30 mouse cellular contexts compared by ENCODE assay signal in the genomic region with DNA sequence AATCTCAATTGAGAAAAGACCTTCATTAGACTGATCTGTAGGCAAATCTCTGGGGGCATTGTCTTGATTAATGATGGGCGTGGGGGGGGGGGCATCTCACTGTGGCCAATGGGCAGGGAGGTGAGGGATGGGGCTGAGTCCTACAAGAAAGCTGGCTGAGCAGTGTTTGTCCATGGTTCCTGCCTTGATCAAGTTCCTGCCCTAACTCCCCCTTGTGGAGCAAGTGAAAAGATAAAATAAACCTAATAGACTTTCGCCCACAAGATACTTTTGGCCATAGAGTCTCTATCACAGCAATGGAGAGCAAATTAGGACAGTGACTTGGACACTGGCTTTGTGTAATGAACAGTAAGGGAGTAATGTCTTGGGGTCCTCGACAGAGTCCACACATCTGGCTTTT. TPM values are rescaled to one million over a fixed set of nuclear protein-coding genes. Genes with fewer than 3 reads are reported as not detected.
DNase-seq lines count a peak whose midpoint lies in the region; TF ChIP-seq lines count a peak whose summit lies in the region.
"Had no signal": no experiment of that assay in that cellular context is flagged by ENCODE, and none has a peak within 500 bp of the region (broad histone marks: within the 10 kb centered on the region; RNA-seq: fewer than 3 reads in every experiment).

No protein-coding gene starts in this region.

- H3K27ac ChIP-seq in left cerebral cortex, adult 2 months: no peak overlapping the region
- H3K27ac ChIP-seq: embryonic facial prominence, embryonic 15.5 days; forebrain, embryonic 15.5 days; heart, embryonic 15.5 days; hindbrain, embryonic 15.5 days; kidney, embryonic 15.5 days; limb, embryonic 12.5 days; stomach, embryonic 15.5 days had no signal

- peak; percentile 2; the same call in 1 of the 2 replicates for TF ChIP-seq CTCF in left cerebral cortex, adult 2 months (IDR thresholded peaks at IDR 0.05)
- TF ChIP-seq CTCF in brain, embryonic 14.5 days (IDR thresholded peaks at IDR 0.05; ENCODE audit: borderline replicate concordance, extremely low read depth, insufficient read depth, insufficient read length): peak; percentile 16; the same call in 1 of the 2 replicates

- no peak overlapping the region for H3K4me3 ChIP-seq in left cerebral cortex, adult 2 months
- H3K4me3 ChIP-seq: embryonic facial prominence, embryonic 15.5 days; forebrain, embryonic 15.5 days; heart, embryonic 15.5 days; hindbrain, embryonic 15.5 days; kidney, embryonic 15.5 days; limb, embryonic 12.5 days; megakaryocyte, embryonic 14.5 days; stomach, embryonic 15.5 days had no signal

- intact Hi-C loops in left cerebral cortex, adult 2 months (cut with DNase I): no loop called here

- no peak for TF ChIP-seq POLR2A in brain, embryonic 14.5 days (IDR thresholded peaks at IDR 0.05; ENCODE audit: borderline replicate concordance, extremely low read depth, insufficient read depth, insufficient read length, poor library complexity, severe bottlenecking)

- DNase-seq in heart, adult 11 months: peak; percentile 46
- no peak for DNase-seq in heart, adult 18-20 months
- DNase-seq in left cerebral cortex, adult 2 months (ENCODE audit: extremely low spot score in 1 of 2, low spot score in 2 of 2): no peak
- no peak for DNase-seq in left cerebral cortex, adult 9 months (ENCODE audit: low spot score in 2 of 2)
- peak; percentile 30 for DNase-seq in ES-CJ7 (ENCODE audit: low read depth, low spot score)
- no peak for DNase-seq in brain, embryonic 14.5 days (ENCODE audit: low read depth)
- DNase-seq in T-cell, adult 2 months (ENCODE audit: low spot score): no peak
- no peak for DNase-seq in adrenal gland, adult 8-10 months
- DNase-seq: cerebellum, adult 11-12 months; cerebellum, postnatal 14 days; gastrocnemius, postnatal 25 days; heart, postnatal 4 days; liver, postnatal 0 days; lung, postnatal 14 days; thymus, adult 18-20 months; thymus, postnatal 4 days had no signal

RNA-seq across cellular contexts. Expression of a gene that starts 3.8 kb away (rescaled TPM):
- total RNA-seq in heart, adult 18-20 months (2021): under 1 TPM; 0.46 to 0.50 TPM
- not detected for total RNA-seq in left cerebral cortex, adult 2 months (2021)
- polyA plus RNA-seq in brain, embryonic 14.5 days (2012; rRNA removed): not detected in 2 replicates
- total RNA-seq in adrenal gland, adult 8-10 months (2022): under 1 TPM in 3 of 4 experiments, not detected in 1; 0.32 to 0.66 (median 0.52) TPM
- total RNA-seq: layer of hippocampus, postnatal 14 days; left cerebral cortex, postnatal 14 days had no signal
- polyA plus RNA-seq: forebrain, embryonic 15.5 days; heart, embryonic 15.5 days; hindbrain, embryonic 15.5 days; intestine, embryonic 16.5 days; kidney, embryonic 15.5 days; liver, embryonic 11.5 days; liver, postnatal 0 days; midbrain, embryonic 16.5 days; neural tube, embryonic 14.5 days; stomach, embryonic 15.5 days had no signal

Comparison
In these comparisons a context has a peak if more than half of its experiments do, and no peak if none do; other contexts are left out.
1. DNase-seq: peak in heart, adult 11 months (single experiment) and ES-CJ7 (single experiment); none in heart, adult 18-20 months (0 of 2), left cerebral cortex, adult 2 months (0 of 2), left cerebral cortex, adult 9 months (0 of 2), brain, embryonic 14.5 days (single experiment), T-cell, adult 2 months (single experiment) and adrenal gland, adult 8-10 months (single experiment).